Mouse (Mus musculus): Measurements from ENCODE around the gene Gm12258. TPM values are rescaled to one million over a fixed set of nuclear protein-coding genes. Genes with fewer than 3 reads are reported as not detected.
"Not testable (repeated sequence)": the region's sequence is repeated elsewhere in the genome, so short reads cannot be mapped to it uniquely, and the experiment has no call there.

The Gm12258 gene
- total RNA-seq (2021), result 10 to 100 TPM; 16.7 to 18.5 TPM
- long read RNA-seq, experiment 1, full-length matches to known transcripts, result 15 of 19 reads
- long read RNA-seq, experiment 1, partial matches to known transcripts, result 2 of 19 reads
- long read RNA-seq, experiment 1, other reads (novel, unspliced or antisense), result 2 of 19 reads
- long read RNA-seq, experiment 2, full-length matches to known transcripts, result 36 of 37 reads
- long read RNA-seq, experiment 2, partial matches to known transcripts, result 0 of 37 reads
- long read RNA-seq, experiment 2, other reads (novel, unspliced or antisense), result 1 of 37 reads

- peak; percentile 82 to 99 for DNase-seq (ENCODE audit: low spot score in 2 of 2)
Measured at GRCm38 (mm10) chr11:58846919-58847461, at the start of gene Gm12258. TSS of gene Gm12258 (plus strand) at chr11:58847158.

DNA sequence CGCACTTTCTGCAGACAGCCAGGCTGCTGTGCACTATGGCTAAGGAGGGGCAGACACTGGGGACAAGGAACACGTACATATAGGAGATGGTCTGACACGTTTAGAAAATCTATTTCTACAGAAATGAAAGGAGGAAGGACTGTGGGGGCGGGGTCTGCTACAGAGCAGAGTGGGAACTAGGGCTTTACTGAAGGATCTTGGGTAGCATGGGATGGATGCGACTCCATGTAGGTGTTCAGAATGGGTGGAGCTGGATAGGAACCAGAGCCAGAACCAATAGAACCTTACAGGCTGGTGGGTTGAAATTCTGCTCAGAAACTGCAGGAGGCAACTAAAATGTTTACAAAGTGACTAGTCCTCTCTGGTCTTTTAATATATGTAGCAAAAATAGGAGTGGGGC is 47.2 kb upstream of the Gm12258 start:
- DNase-seq (ENCODE audit: low spot score in 2 of 2), result no peak

DNA sequence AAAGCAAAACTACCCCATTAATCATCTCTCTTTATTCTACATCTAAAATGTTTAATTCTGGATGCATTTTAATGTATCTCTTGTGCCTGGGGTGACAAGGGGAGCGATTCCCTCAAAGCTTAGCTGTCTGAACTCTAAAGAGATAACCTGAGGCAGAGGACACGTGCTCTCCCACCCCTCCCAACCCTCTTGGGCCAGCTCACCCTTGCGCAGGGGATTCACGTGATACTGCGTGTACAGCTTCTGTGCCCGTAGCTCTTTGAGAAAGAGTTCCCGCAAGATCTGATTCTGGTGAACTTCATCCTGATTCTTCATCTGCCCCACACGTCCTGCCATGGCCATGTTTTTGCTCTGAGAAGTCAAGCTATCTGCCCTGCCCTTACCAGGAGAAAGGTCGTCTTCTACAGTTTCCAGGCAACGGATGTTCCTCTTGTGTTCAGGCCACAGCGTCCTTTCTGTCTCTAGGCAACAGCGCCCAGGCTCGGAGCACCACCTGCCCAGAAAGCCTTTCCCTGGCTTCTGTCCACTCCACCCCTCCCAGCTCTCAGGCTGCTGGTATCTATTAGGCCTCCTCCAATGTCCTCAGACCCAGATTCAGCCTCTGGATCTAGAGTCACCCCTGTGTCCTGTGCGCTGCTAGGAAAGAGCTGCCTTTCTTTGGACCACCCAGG is 45.3 kb upstream of the Gm12258 start, which contains the start of gene Fam183b:
Gene Fam183b, minus strand, starts transcription at position 403 of the 671 bp plus-strand sequence.
- DNase-seq (ENCODE audit: low spot score in 2 of 2), result peak; percentile 53 to 63

DNA sequence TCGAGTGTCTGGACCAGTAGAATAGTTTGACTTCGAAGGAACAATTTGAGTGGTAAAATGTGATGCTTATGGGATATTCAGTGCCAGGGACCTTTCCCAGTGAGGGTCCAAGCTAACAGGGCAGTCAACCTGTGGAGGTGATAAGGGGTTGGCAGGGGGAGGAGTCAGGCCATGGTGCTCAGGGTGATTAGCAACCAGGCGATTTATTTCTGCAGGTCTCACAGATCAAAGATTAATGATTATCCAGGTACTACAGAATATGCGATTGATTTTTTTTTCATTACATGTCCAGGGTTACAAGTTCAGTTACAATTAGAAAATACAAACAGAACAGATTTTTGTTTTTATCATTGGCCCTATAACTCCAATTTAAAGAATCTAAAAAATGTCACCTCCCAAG is 43.1 kb upstream of the Gm12258 start:
- no peak for DNase-seq (ENCODE audit: low spot score in 2 of 2)

- no peak for DNase-seq (ENCODE audit: low spot score in 2 of 2)
Measured at GRCm38 (mm10) chr11:58804393-58804792, 42.6 kb upstream of the Gm12258 start.

DNA sequence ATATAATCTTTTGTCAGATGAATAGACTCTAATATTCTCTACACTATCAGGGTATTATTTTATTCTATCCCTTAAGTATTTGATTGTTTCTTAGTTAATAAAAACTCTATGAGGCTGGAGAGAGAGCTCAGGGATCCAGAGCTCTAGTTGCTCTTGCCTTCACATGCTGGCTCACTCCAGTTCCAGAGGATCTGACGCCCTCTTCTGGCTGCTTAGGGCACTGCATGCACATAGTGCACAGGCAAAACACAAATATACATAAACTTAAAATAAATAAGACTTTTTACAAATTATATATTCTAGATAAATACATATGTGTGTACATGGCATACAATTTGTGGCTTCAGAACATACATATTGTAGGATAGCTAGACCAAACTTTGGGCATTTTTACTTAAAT is 35.0 kb upstream of the Gm12258 start:
- no peak for DNase-seq (ENCODE audit: low spot score in 2 of 2)

DNA sequence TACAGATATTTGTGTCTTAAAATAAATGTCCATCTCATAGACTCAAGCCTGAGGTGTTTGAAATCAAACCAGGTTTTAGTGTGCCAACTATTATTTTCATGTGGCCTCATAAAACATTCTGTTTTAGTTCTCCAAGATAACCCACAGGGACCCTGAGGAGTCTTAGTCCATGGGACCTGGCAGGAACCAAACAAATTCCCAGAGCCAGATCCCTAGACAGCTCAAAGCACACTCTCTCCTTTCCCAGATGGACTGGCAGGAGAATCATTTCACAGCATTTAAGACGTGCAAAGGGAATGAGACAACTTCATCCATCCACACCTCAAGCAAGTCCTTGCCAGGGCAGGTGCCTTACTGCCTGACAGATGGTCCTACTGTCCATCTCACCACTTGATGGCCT is 32.3 kb upstream of the Gm12258 start, which contains the start of gene Olfr313:
Gene Olfr313, plus strand, starts transcription at position 301 of the 400 bp plus-strand sequence.
- not testable (repeated sequence) for DNase-seq (ENCODE audit: low spot score in 2 of 2)

GRCm38 (mm10) chr11:58815676-58816075 is 31.3 kb upstream of the Gm12258 start:
- DNase-seq (ENCODE audit: low spot score in 2 of 2), result no peak

DNA sequence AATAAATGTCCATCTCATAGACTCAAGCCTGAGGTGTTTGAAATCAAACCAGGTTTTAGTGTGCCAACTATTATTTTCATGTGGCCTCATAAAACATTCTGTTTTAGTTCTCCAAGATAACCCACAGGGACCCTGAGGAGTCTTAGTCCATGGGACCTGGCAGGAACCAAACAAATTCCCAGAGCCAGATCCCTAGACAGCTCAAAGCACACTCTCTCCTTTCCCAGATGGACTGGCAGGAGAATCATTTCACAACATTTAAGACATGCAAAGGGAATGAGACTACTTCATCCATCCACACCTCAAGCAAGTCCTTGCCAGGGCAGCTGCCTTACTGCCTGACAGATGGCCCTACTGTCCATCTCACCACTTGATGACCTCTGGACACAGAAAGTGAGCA is 18.0 kb upstream of the Gm12258 start, which contains the start of gene Olfr312:
Gene Olfr312, plus strand, starts transcription at position 301 of the 400 bp plus-strand sequence.
- not testable (repeated sequence) for DNase-seq (ENCODE audit: low spot score in 2 of 2)

- DNase-seq (ENCODE audit: low spot score in 2 of 2), result no peak
Measured at GRCm38 (mm10) chr11:58829764-58830163, 17.2 kb upstream of the Gm12258 start.

DNA sequence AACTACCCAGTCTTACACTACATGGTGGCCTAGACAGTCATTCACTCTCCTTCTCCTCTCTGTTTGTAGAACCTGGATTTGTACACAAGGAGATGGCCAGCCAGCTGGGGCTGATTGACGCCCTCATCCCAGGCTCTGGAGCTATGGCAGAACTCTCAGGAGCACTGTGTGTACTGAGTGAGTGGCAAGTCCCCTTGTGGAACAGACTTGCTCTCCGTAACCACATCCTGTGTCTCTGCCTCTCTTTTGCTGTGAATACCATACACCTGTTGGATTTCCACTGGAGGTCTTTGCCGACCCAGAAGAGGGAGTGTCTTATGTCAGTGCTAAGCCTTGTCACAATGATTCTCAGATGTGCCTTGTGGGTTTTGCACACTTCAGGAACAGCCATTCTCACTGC is 14.4 kb upstream of the Gm12258 start:
- not testable (repeated sequence) for DNase-seq (ENCODE audit: low spot score in 2 of 2)

DNA sequence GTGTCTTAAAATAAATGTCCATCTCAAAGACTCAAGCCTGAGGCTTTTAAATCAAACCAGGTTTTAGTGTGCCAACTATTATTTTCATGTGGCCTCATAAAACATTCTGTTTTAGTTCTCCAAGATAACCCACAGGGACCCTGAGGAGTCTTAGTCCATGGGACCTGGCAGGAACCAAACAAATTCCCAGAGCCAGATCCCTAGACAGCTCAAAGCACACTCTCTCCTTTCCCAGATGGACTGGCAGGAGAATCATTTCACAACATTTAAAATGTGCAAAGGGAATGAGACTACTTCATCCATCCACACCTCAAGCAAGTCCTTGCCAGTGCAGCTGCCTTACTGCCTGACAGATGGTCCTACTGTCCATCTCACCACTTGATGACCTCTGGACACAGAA is 8.0 kb upstream of the Gm12258 start, which contains the start of gene Olfr311:
Gene Olfr311, plus strand, starts transcription at position 301 of the 400 bp plus-strand sequence.
- not testable (repeated sequence) for DNase-seq (ENCODE audit: low spot score in 2 of 2)

DNA sequence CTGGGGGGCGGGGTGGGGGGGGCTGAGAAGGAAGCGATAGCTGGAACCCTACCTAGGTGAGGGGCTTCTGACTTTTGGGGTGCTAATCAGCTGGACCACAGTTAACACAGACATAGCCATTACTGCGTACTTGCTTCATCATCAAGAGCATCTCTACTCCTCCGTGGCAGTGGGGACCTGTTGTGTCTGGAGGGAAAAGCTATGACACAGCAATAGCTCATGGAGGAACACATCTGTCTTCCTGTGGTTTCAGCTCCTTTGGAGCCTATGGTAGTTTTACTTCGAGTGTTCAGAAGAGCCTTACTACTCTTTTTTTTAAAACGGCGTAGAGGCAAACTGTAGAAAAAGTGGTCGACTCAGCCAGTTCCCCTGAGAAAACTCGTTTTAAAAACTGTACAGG is 678 bp downstream of the Gm12258 start:
- DNase-seq (ENCODE audit: low spot score in 2 of 2), result no peak

GRCm38 (mm10) chr11:58849731-58850130 is 2.8 kb downstream of the Gm12258 start:
- no peak for DNase-seq (ENCODE audit: low spot score in 2 of 2)

DNA sequence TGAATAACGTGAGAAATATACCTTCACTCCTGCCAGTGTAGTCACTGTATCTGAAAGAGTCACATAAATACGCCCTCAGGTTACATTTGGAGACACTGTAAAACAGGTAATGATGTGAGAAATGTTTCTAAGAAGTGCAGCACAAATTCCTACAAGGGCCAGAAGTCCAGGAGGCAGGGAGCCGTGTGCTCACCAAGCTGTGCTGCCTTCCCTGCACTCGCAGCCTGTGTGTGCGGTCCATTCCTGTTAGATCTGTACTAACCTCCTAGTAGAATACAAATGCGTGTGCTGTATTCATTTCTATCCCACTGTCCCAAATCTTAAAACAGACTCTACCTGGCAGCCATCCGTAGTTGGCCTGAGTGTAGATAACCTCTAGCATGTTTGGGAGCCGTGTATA is 13.8 kb downstream of the Gm12258 start:
- DNase-seq (ENCODE audit: low spot score in 2 of 2), result no peak

DNA sequence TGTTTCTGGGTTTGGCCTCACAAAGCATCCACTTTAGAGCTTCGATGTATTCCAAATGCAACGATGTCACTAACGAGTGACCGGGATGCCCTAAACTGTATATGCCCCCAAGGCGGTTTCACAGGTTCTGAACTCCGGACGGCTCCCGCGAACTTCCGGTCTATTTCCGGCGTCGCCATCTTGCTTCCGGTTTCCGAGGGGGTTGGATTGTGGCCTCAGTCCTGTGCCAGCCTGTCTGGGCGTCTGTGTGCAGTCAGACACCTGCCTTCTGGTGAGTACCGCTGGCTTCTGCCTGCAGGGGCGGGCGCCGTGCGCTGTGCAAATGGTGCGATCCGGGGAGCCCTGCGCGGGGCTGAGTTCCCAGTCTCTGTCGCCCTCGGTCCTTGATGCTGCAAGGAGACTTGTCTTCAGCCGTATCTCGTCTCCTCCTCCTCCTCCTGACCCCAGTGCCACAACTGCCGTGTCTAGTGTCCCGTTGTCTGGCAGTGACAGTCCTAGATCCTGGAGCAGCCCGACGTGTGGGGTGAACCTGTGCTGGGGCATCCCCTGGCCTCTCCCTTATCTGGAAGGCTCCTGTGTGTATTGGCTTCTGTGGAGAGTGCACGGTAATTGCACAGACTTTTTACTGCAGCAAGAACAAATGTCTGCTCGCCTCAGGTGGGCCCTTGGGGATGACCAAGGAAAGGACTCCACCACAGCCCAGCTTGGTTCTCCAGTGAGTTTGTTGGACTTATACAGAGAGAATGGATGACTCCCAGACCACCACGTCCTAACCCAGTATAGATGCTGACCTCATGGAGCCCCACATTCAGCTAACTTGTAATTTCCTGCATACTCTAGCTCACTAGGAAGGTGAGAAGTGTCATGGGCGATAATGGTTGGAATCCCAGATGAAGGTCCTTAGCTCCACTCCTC is 20.3 kb downstream of the Gm12258 start, which contains the start of gene 2810021J22Rik:
Gene 2810021J22Rik, plus strand, starts transcription at position 178 of the 915 bp plus-strand sequence.
- peak; percentile 77 to 86 for DNase-seq (ENCODE audit: low spot score in 2 of 2)

GRCm38 (mm10) chr11:58867954-58868330 is 21.0 kb downstream of the Gm12258 start:
- no peak for DNase-seq (ENCODE audit: low spot score in 2 of 2)

DNA sequence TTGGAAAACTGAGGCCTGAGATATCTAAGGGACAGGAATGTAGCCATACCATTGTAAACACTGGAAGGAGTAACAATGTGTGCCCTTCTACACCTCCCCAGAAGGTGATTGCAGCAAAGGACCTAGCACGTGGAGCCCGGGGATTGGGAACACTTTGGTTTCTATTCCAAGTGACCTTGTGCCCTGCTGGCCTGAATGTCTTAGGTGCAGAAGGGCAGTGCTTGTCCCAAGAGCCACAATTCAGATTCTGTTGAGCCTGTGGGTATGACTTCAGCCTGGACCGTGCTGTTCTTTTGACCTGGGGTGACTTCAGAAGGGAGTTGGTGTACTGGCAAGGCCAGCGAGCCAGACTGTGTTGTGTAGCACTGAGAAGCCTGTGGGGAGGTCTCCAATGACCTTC is 24.0 kb downstream of the Gm12258 start:
- DNase-seq (ENCODE audit: low spot score in 2 of 2), result no peak

DNA sequence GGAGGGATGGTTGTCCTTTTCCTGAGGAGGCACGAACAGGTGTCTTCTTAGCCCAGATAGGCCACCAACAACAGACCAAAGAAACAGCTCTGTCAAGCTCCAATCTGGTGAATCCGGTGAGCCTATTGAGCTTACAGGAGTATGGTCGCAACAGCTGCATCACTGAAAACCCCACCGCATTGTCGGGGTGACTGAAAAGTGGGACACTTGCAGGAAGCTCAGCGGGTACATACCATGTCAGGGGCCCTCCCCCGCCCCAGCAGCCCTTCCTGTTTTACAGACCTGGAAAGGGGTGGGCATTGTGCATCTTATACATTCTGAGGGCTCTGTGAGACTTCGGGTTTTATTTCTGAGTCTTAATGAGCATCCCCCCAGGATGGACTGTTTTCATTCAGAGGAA is 36.8 kb downstream of the Gm12258 start:
- no peak for DNase-seq (ENCODE audit: low spot score in 2 of 2)

- no peak for DNase-seq (ENCODE audit: low spot score in 2 of 2)
Measured at GRCm38 (mm10) chr11:58890511-58890910, 43.6 kb downstream of the Gm12258 start.

- DNase-seq (ENCODE audit: low spot score in 2 of 2), result no peak
Measured at GRCm38 (mm10) chr11:58894456-58894855, 47.5 kb downstream of the Gm12258 start.
